Mouse (Mus musculus): ENCODE measurements around the gene Gpx7.

- TF ChIP-seq CTCF (IDR thresholded peaks at IDR 0.05; ENCODE audit: extremely low read depth, insufficient read depth, low read length) (no peak), POLR2A (IDR thresholded peaks at IDR 0.05; ENCODE audit: extremely low read depth, insufficient read depth, low read length) (no peak)
Measured at GRCm38 (mm10) chr4:108391124-108391523, 15.6 kb downstream of the Gpx7 start.

All from cortical plate, adult 2 months (tissue).